Mouse (Mus musculus) limb, embryonic 14.5 days (tissue): Measurements from ENCODE around the gene Zfp385b. TPM values are rescaled to one million over a fixed set of nuclear protein-coding genes. Genes with fewer than 3 reads are reported as not detected.

ENCODE experiments used
- ATAC-seq: fragments of 200-750 bp; cut with Nextera tagmentation; 2 replicates; pipeline ENCODE4 v1.8.0; 2017; ENCODE audit warnings: low read depth, moderate number of reproducible peaks, moderate TSS enrichment; ENCODE audit not compliant: low FRiP score
- DNase-seq: peaks from one replicate; pipeline ENCODE4 v3.0.0-alpha.2; 2015; ENCODE audit warnings: low spot score
- H3K27ac ChIP-seq: fragments of 300-500 bp; sonication (generic); replicated peaks from 2 replicates; pipeline ENCODE4 v1.5.1; 2014; ENCODE audit warnings: low read depth, mild to moderate bottlenecking, low read length, moderate library complexity, mixed read lengths
- H3K27me3 ChIP-seq: fragments of 300-500 bp; sonication (generic); 2 replicates; pipeline ENCODE4 v1.6.1; 2014; ENCODE audit warnings: low read length, mixed read lengths; ENCODE audit not compliant: control insufficient read depth, insufficient read depth
- H3K36me3 ChIP-seq: fragments of 300-500 bp; sonication (generic); 2 replicates; pipeline ENCODE4 v1.6.1; 2014; ENCODE audit warnings: mild to moderate bottlenecking, low read length, moderate library complexity, mixed read lengths; ENCODE audit not compliant: control insufficient read depth, insufficient read depth
- H3K4me1 ChIP-seq: fragments of 300-500 bp; sonication (generic); 2 replicates; pipeline ENCODE4 v1.6.1; 2014; ENCODE audit warnings: antibody characterized with exemption, low read length, mixed read lengths; ENCODE audit not compliant: control insufficient read depth, insufficient read depth
- H3K4me2 ChIP-seq: fragments of 300-500 bp; sonication (generic); replicated peaks from 2 replicates; pipeline ENCODE4 v1.6.1; 2014; ENCODE audit warnings: low read depth, mild to moderate bottlenecking, low read length, moderate library complexity; ENCODE audit not compliant: severe bottlenecking
- H3K4me3 ChIP-seq: fragments of 300-500 bp; sonication (generic); replicated peaks from 2 replicates; pipeline ENCODE4 v1.5.1; 2014; ENCODE audit warnings: low read length
- H3K9ac ChIP-seq: fragments of 300-500 bp; sonication (generic); 2 replicates; pipeline ENCODE4 v1.6.1; 2014; ENCODE audit warnings: mild to moderate bottlenecking, low read depth, low read length, moderate library complexity; ENCODE audit not compliant: severe bottlenecking
- H3K9me3 ChIP-seq: fragments of 300-500 bp; sonication (generic); 2 replicates; pipeline ENCODE4 v1.6.1; 2016; ENCODE audit warnings: low read length; ENCODE audit not compliant: control insufficient read depth
- POLR2A ChIP-seq: fragments of 200-500 bp; IDR thresholded peaks from 2 replicates; pipeline ENCODE4 v1.8.0; 2012; ENCODE audit warnings: inconsistent platforms, mild to moderate bottlenecking, moderate library complexity, borderline replicate concordance; ENCODE audit not compliant: insufficient read depth, insufficient read length; ENCODE audit errors: extremely low read depth
- WGBS: fragments of 180-500 bp; shearing (Covaris S2); extraction: QIAGEN DNeasy Blood & Tissue Kit; methylation state at CpG from one replicate; pipeline ENCODE4 v1.1.7; 2014; 5-methylcytosine and 5-hydroxymethylcytosine counted together
- polyA plus RNA-seq, 2 experiments: library from polyadenylated mRNA; depleted of rRNA in 1 of 2; stranded (reverse) in 1 of 2; unstranded in 1 of 2; fragments of >200 nt; fragmentation: Nextera tagmentation in 1 of 2; extraction: Ambion mirVana in 1 of 2; gene quantifications; 2 replicates each; pipeline versions ENCODE4 v1.2.1 to v1.2.3; 2012 to 2014

The Zfp385b gene
- polyA plus RNA-seq, 2 experiments = 12.0 to 13.8 TPM

GRCm38 (mm10) chr2:77816413-77817314 is 2.8 kb downstream of the Zfp385b start:
- Histone ChIP-seq H3K4me1 (peaks cover 11% of the 10 kb centered on the region), H3K27me3 (peaks cover 25% of the 10 kb centered on the region), H3K9ac (peak overlapping the region; percentile 68), H3K4me3 (peak overlapping the region; percentile 66), H3K36me3 (no peaks in the 10 kb centered on the region), H3K9me3 (no peaks in the 10 kb centered on the region), H3K27ac (no peak overlapping the region), H3K4me2 (peak overlapping the region; percentile 99)
- ATAC-seq (peak; percentile 81), DNase-seq (no peak)
- no peak for TF ChIP-seq POLR2A
- 2% methylated on average over 49 of the region's 116 CpGs for WGBS

- DNase-seq (no peak), ATAC-seq (no peak)
- TF ChIP-seq POLR2A = no peak
- H3K4me1 ChIP-seq = peaks cover 11% of the 10 kb centered on the region
- H3K36me3 ChIP-seq = no peaks in the 10 kb centered on the region
- H3K4me2 ChIP-seq = peak overlapping the region; percentile 99
- no peaks in the 10 kb centered on the region for H3K9me3 ChIP-seq
- H3K4me3 ChIP-seq = peak overlapping the region; percentile 66
- no peak overlapping the region for H3K27ac ChIP-seq
- WGBS = 4% methylated on average over 20 of the region's 20 CpGs
- peak overlapping the region; percentile 68 for H3K9ac ChIP-seq
- peaks cover 25% of the 10 kb centered on the region for H3K27me3 ChIP-seq
Measured at GRCm38 (mm10) chr2:77815775-77816412, 3.5 kb downstream of the Zfp385b start.

- Histone ChIP-seq H3K27ac (no peak overlapping the region), H3K36me3 (no peaks in the 10 kb centered on the region), H3K9me3 (no peaks in the 10 kb centered on the region), H3K9ac (no peak overlapping the region), H3K4me1 (peaks cover 11% of the 10 kb centered on the region), H3K4me3 (no peak overlapping the region), H3K4me2 (no peak overlapping the region), H3K27me3 (peaks cover 25% of the 10 kb centered on the region)
- WGBS = 87% methylated on average over 8 of the region's 8 CpGs
- no peak for TF ChIP-seq POLR2A
- DNase-seq (no peak), ATAC-seq (no peak)
Measured at GRCm38 (mm10) chr2:77814896-77815295, 4.5 kb downstream of the Zfp385b start.

GRCm38 (mm10) chr2:77813029-77813428 is 6.4 kb downstream of the Zfp385b start:
- H3K4me3 ChIP-seq = no peak overlapping the region
- H3K27me3 ChIP-seq = peaks cover 25% of the 10 kb centered on the region
- ATAC-seq (no peak), DNase-seq (no peak)
- no peak overlapping the region for H3K9ac ChIP-seq
- no peaks in the 10 kb centered on the region for H3K9me3 ChIP-seq
- TF ChIP-seq POLR2A = no peak
- no peak overlapping the region for H3K4me2 ChIP-seq
- no peak overlapping the region for H3K27ac ChIP-seq
- 75% methylated on average over 3 of the region's 3 CpGs for WGBS
- no peaks in the 10 kb centered on the region for H3K36me3 ChIP-seq
- H3K4me1 ChIP-seq = peaks cover 11% of the 10 kb centered on the region

GRCm38 (mm10) chr2:77810748-77811147 is 8.7 kb downstream of the Zfp385b start:
- WGBS = 88% methylated on average over 5 of the region's 5 CpGs

More at GRCm38 (mm10) chr2:77810748-77811147, 8.7 kb downstream of the Zfp385b start:
- ATAC-seq = no peak
- DNase-seq = no peak
- Histone ChIP-seq H3K4me1 (no peaks in the 10 kb centered on the region; the same call in 1 of the 2 replicates), H3K36me3 (no peaks in the 10 kb centered on the region), H3K27me3 (peaks cover 16% of the 10 kb centered on the region), H3K9ac (no peak overlapping the region), H3K9me3 (no peaks in the 10 kb centered on the region), H3K4me2 (no peak overlapping the region), H3K4me3 (no peak overlapping the region), H3K27ac (no peak overlapping the region)
- no peak for TF ChIP-seq POLR2A
